Mouse (Mus musculus) neural tube, embryonic 15.5 days (tissue): ENCODE measurements at regions not wholly inside any gene's neighbourhood (a gene's known extent, or its start where the extent isn't known, plus 50 kb on each side); places are given as distances from the start of the nearest gene placed in this dataset.
"Not testable (repeated sequence)": the region's sequence is repeated elsewhere in the genome, so short reads cannot be mapped to it uniquely, and the experiment has no call there.

Source experiments
- ATAC-seq: fragments of 200-750 bp; cut with Nextera tagmentation; 2 replicates; pipeline ENCODE4 v1.8.0; 2017; ENCODE audit warnings: mild to moderate bottlenecking, moderate TSS enrichment, moderate library complexity; ENCODE audit not compliant: low FRiP score
- H3K27ac ChIP-seq: fragments of 300-500 bp; sonication (generic); replicated peaks from 2 replicates; pipeline ENCODE4 v1.5.1; 2015; ENCODE audit warnings: mild to moderate bottlenecking, inconsistent platforms
- H3K27me3 ChIP-seq: fragments of 300-500 bp; sonication (generic); replicated peaks from 2 replicates; pipeline ENCODE4 v1.6.1; 2015; ENCODE audit warnings: inconsistent platforms
- H3K36me3 ChIP-seq: fragments of 300-500 bp; sonication (generic); 2 replicates; pipeline ENCODE4 v1.6.1; 2015; ENCODE audit warnings: inconsistent platforms
- H3K4me1 ChIP-seq: fragments of 300-500 bp; sonication (generic); 2 replicates; pipeline ENCODE4 v1.6.1; 2015; ENCODE audit warnings: inconsistent platforms
- H3K4me2 ChIP-seq: fragments of 300-500 bp; sonication (generic); 2 replicates; pipeline ENCODE4 v1.6.1; 2015; ENCODE audit warnings: inconsistent platforms, mild to moderate bottlenecking, moderate library complexity
- H3K4me3 ChIP-seq: fragments of 300-500 bp; sonication (generic); replicated peaks from 2 replicates; pipeline ENCODE4 v1.5.1; 2015; ENCODE audit warnings: mild to moderate bottlenecking, inconsistent platforms
- H3K9ac ChIP-seq: fragments of 300-500 bp; sonication (generic); replicated peaks from 2 replicates; pipeline ENCODE4 v1.6.1; 2015; ENCODE audit warnings: mild to moderate bottlenecking, inconsistent platforms
- H3K9me3 ChIP-seq: fragments of 300-500 bp; sonication (generic); replicated peaks from 2 replicates; pipeline ENCODE4 v1.6.1; 2016; ENCODE audit warnings: inconsistent platforms
- WGBS: fragments of 180-500 bp; shearing (Covaris S2); methylation state at CpG from one replicate; pipeline ENCODE4 v1.1.7; 2015; ENCODE audit warnings: mixed read lengths; 5-methylcytosine and 5-hydroxymethylcytosine counted together

- no peak overlapping the region for H3K4me3 ChIP-seq
- H3K4me2 ChIP-seq = no peak overlapping the region
- no peaks in the 10 kb centered on the region for H3K36me3 ChIP-seq
- WGBS = 63% methylated on average over 6 of the region's 6 CpGs
- no peaks in the 10 kb centered on the region for H3K27me3 ChIP-seq
- H3K9me3 ChIP-seq = no peaks in the 10 kb centered on the region
- no peak overlapping the region for H3K27ac ChIP-seq
- H3K9ac ChIP-seq = no peak overlapping the region
- H3K4me1 ChIP-seq = peaks cover 7% of the 10 kb centered on the region; the same call in 1 of the 2 replicates
- ATAC-seq = no peak
These were observed 50.2 kb upstream of the Agps start for GRCm38 (mm10) chr2:75781781-75782211.

GRCm38 (mm10) chr2:75781078-75781477 lies 50.9 kb upstream of the Agps start:
- no peaks in the 10 kb centered on the region for H3K36me3 ChIP-seq
- 0% methylated on average over 3 of the region's 3 CpGs for WGBS
- peak; percentile 72; the same call in 1 of the 2 replicates for ATAC-seq
- H3K27ac ChIP-seq = no peak overlapping the region
- H3K4me3 ChIP-seq = no peak overlapping the region
- H3K9me3 ChIP-seq = no peaks in the 10 kb centered on the region
- no peak overlapping the region for H3K4me2 ChIP-seq
- H3K4me1 ChIP-seq = peaks cover 11% of the 10 kb centered on the region; the same call in 1 of the 2 replicates
- no peaks in the 10 kb centered on the region for H3K27me3 ChIP-seq
- H3K9ac ChIP-seq = no peak overlapping the region

GRCm38 (mm10) chr2:75778628-75779027 lies 53.3 kb upstream of the Agps start:
- not testable (repeated sequence) for H3K4me3 ChIP-seq, ATAC-seq, H3K27ac ChIP-seq, H3K4me2 ChIP-seq, H3K9ac ChIP-seq, H3K9me3 ChIP-seq, H3K36me3 ChIP-seq, H3K27me3 ChIP-seq
- peaks cover 11% of the 10 kb centered on the region; the same call in 1 of the 2 replicates for H3K4me1 ChIP-seq
- whole genome bisulfite sequencing = 87% methylated on average over 3 of the region's 3 CpGs

GRCm38 (mm10) chr2:75777040-75777451 lies 54.9 kb upstream of the Agps start:
- ATAC-seq = no peak
- 15% methylated on average over 4 of the region's 6 CpGs for WGBS
- no peak overlapping the region for H3K9ac ChIP-seq

GRCm38 (mm10) chr2:75776533-75776932 lies 55.4 kb upstream of the Agps start:
- no peaks in the 10 kb centered on the region for H3K27me3 ChIP-seq

More at GRCm38 (mm10) chr2:75777040-75777451, 54.9 kb upstream of the Agps start:
- H3K36me3 ChIP-seq = no peaks in the 10 kb centered on the region
- peak overlapping the region; percentile 26; the same call in 1 of the 2 replicates for H3K4me2 ChIP-seq
- H3K4me1 ChIP-seq = peaks cover 11% of the 10 kb centered on the region; the same call in 1 of the 2 replicates
- H3K9me3 ChIP-seq = no peaks in the 10 kb centered on the region
- no peaks in the 10 kb centered on the region for H3K27me3 ChIP-seq
- H3K4me3 ChIP-seq = no peak overlapping the region
- no peak overlapping the region for H3K27ac ChIP-seq

GRCm38 (mm10) chr2:75775217-75775616 lies 56.8 kb upstream of the Agps start:
- no peak for ATAC-seq
- Histone ChIP-seq H3K27me3 (no peaks in the 10 kb centered on the region; the same call in 1 of the 2 replicates), H3K9me3 (no peaks in the 10 kb centered on the region), H3K4me2 (no peak overlapping the region), H3K27ac (no peak overlapping the region), H3K4me3 (no peak overlapping the region), H3K4me1 (0 out of 2 replicates have a peak, but pooled peaks cover 7% of the 10 kb centered on the region), H3K36me3 (no peaks in the 10 kb centered on the region), H3K9ac (no peak overlapping the region)
- WGBS = 81% methylated on average over 1 of the region's 1 CpGs

More at GRCm38 (mm10) chr2:75776533-75776932, 55.4 kb upstream of the Agps start:
- H3K4me3 ChIP-seq = no peak overlapping the region
- H3K4me1 ChIP-seq = peaks cover 11% of the 10 kb centered on the region; the same call in 1 of the 2 replicates
- ATAC-seq = no peak
- 25% methylated on average over 12 of the region's 12 CpGs for WGBS
- H3K4me2 ChIP-seq = peak overlapping the region; percentile 26; the same call in 1 of the 2 replicates
- no peaks in the 10 kb centered on the region for H3K9me3 ChIP-seq
- no peak overlapping the region for H3K27ac ChIP-seq
- no peak overlapping the region for H3K9ac ChIP-seq
- no peaks in the 10 kb centered on the region for H3K36me3 ChIP-seq

- Histone ChIP-seq H3K4me3 (no peak overlapping the region), H3K36me3 (no peaks in the 10 kb centered on the region), H3K4me1 (0 out of 2 replicates have a peak, but pooled peaks cover 7% of the 10 kb centered on the region), H3K4me2 (no peak overlapping the region), H3K27ac (no peak overlapping the region), H3K27me3 (no peaks in the 10 kb centered on the region; the same call in 1 of the 2 replicates), H3K9me3 (no peaks in the 10 kb centered on the region), H3K9ac (no peak overlapping the region)
- ATAC-seq = no peak
- 86% methylated on average over 5 of the region's 5 CpGs for WGBS
These were observed 58.5 kb upstream of the Agps start for GRCm38 (mm10) chr2:75773431-75773830.

- Histone ChIP-seq H3K4me3 (no peak overlapping the region), H3K4me1 (peaks cover 11% of the 10 kb centered on the region; the same call in 1 of the 2 replicates), H3K4me2 (no peak overlapping the region), H3K27ac (no peak overlapping the region), H3K36me3 (no peaks in the 10 kb centered on the region), H3K9me3 (no peaks in the 10 kb centered on the region), H3K27me3 (no peaks in the 10 kb centered on the region; the same call in 1 of the 2 replicates), H3K9ac (no peak overlapping the region)
- ATAC-seq = no peak
- WGBS = 50% methylated on average over 11 of the region's 11 CpGs
These were observed 59.6 kb upstream of the Agps start for GRCm38 (mm10) chr2:75772251-75772956.

- Histone ChIP-seq H3K36me3 (no peaks in the 10 kb centered on the region), H3K4me1 (peaks cover 5% of the 10 kb centered on the region; the same call in 1 of the 2 replicates), H3K27me3 (no peaks in the 10 kb centered on the region; the same call in 1 of the 2 replicates), H3K27ac (no peak overlapping the region), H3K4me2 (no peak overlapping the region), H3K9me3 (no peaks in the 10 kb centered on the region), H3K9ac (no peak overlapping the region), H3K4me3 (no peak overlapping the region)
- 89% methylated on average over 1 of the region's 1 CpGs for WGBS
- ATAC-seq = no peak
These were observed 61.3 kb upstream of the Agps start for GRCm38 (mm10) chr2:75770633-75771032.

- Histone ChIP-seq H3K36me3 (no peaks in the 10 kb centered on the region), H3K4me3 (no peak overlapping the region), H3K9ac (no peak overlapping the region), H3K9me3 (no peaks in the 10 kb centered on the region), H3K4me1 (peaks cover 5% of the 10 kb centered on the region; the same call in 1 of the 2 replicates), H3K4me2 (no peak overlapping the region), H3K27me3 (no peaks in the 10 kb centered on the region; the same call in 1 of the 2 replicates), H3K27ac (no peak overlapping the region)
- WGBS = 68% methylated on average over 5 of the region's 5 CpGs
- no peak for ATAC-seq
These were observed 63.2 kb upstream of the Agps start for GRCm38 (mm10) chr2:75768559-75769304.

GRCm38 (mm10) chr2:75767871-75768558 lies 63.6 kb upstream of the Nfe2l2 start:
- H3K4me1 ChIP-seq = peaks cover 5% of the 10 kb centered on the region; the same call in 1 of the 2 replicates
- H3K27ac ChIP-seq = no peak overlapping the region
- no peak overlapping the region for H3K4me3 ChIP-seq
- 58% methylated on average over 7 of the region's 7 CpGs for WGBS
- no peaks in the 10 kb centered on the region; the same call in 1 of the 2 replicates for H3K27me3 ChIP-seq
- no peak for ATAC-seq
- H3K36me3 ChIP-seq = no peaks in the 10 kb centered on the region
- no peak overlapping the region for H3K4me2 ChIP-seq
- no peak overlapping the region for H3K9ac ChIP-seq
- H3K9me3 ChIP-seq = no peaks in the 10 kb centered on the region
